Mouse (Mus musculus): ENCODE measurements around the gene Triml2. TPM values are rescaled to one million over a fixed set of nuclear protein-coding genes. Genes with fewer than 3 reads are reported as not detected.

Gene Triml2
- not detected in 4 replicates for total RNA-seq (2023)

GRCm38 (mm10) chr8:43180054-43180690, at the start of gene Triml2:
Gene Triml2, plus strand, starts transcription at chr8:43180541.

DNA sequence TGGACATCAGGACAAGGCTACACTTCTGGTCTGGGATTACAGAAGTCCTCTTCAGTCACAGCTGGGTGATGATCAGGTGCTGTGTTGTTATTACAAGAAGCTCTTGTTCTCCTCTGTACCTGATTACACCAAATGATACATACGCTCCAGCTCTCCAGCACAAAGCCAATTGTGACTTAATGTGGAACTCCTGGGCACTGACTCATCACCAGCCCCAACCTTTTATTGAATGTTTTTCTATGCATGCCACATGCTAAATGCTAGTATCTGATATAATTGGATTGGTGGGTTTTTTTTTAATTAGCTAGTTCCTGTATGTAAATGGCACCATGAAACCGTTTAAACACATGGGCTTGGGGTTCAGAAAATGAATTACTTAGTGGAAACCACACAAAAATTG, 39.0 kb upstream of the Triml2 start, which contains the start of gene Triml1:
Triml1 (minus strand) TSS at position 101 of the 400 bp plus-strand sequence.

Other genes with a start within 250 kb of the Triml2 start
- not detected in 4 replicates for gene Triml1, start 39.1 kb upstream of the Triml2 start, total RNA-seq (2023)
- gene Zfp42, start 126.4 kb downstream of the Triml2 start, total RNA-seq (2023) = not detected in 4 replicates

Data from B cell, adult 62 days (primary cell).